Mouse (Mus musculus) gastrocnemius, postnatal 36 days (tissue): Measurements from ENCODE around the gene Art5. TPM values are rescaled to one million over a fixed set of nuclear protein-coding genes. Genes with fewer than 3 reads are reported as not detected.

Experiments used
- DNase-seq, 2 experiments: peaks; one replicate each; pipeline ENCODE4 v3.0.0; 2022
- intact Hi-C: fragments of 180-260 bp; cut with DNase I; formaldehyde crosslinking; loops from one replicate; pipeline ENCODE4 v1.15.1; 2025
- long read RNA-seq, 2 experiments: library from polyadenylated mRNA; stranded (forward); transcript quantifications; one replicate each; pipeline ENCODE4 v2.0.0; 2021
- total RNA-seq, 2 experiments: library from RNA; stranded (reverse); gene quantifications; 2 replicates each; pipeline ENCODE4 v1.2.3; 2021

The Art5 gene
- total RNA-seq, result 10 to 100 TPM; 12.9 to 16.4 TPM
- long read RNA-seq, experiment 1, transcript Art5-204 (5 exons, 1,713 nt), result major isoform, 12 of 74 reads
- long read RNA-seq, experiment 1, partial matches to known transcripts, result 57 of 74 reads
- long read RNA-seq, experiment 1, other reads (novel, unspliced or antisense), result 5 of 74 reads
- long read RNA-seq, experiment 2, transcript Art5-204 (5 exons, 1,713 nt), result major isoform, 24 of 128 reads
- long read RNA-seq, experiment 2, partial matches to known transcripts, result 6 of 128 reads
- long read RNA-seq, experiment 2, other reads (novel, unspliced or antisense), result 98 of 128 reads

GRCm38 (mm10) chr7:102109171-102109570 is at the start of gene Art5:
TSS of gene Art5 (minus strand) at chr7:102109489.
- intact Hi-C loops, result no loop called here
- no peak for DNase-seq

DNA sequence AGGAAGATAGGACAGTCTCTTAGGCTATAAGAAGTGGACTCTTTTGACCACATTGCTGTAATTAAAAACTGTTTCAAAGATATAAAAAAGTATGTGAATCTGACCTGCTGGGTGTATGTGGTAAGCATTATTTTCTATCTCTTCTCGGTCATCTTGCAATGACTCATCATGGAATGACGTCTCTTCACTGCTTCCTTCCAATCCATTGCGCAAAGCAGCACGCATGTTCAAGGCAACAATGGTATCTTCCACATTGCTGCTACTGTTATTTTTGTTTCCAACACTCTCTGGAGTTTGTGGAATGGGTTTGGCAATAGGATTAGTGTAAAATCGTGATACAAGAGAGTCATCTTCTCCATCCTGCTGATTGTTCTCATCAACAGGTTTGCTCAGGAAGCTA is 44.4 kb upstream of the Art5 start:
- intact Hi-C loops, result no loop called here
- DNase-seq, result no peak

DNA sequence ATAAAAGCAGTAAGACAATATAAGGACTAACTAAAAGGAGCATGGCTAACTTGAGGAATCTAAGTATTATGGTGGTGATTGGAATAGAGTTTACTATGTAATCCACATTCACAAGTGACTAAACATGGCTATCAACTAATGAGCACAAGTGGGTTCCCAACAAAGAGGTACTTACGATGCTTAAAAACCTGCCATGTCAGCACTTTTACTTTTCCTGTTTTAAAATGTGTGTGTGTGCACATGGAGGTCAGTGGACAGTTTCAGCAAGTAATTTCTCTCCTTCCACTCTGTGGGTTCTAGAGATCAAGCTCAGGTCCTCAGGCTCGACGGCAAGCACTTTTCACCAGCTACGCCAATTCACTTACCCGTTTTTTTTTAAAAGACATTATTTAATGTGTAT is 28.6 kb upstream of the Art5 start:
- intact Hi-C loops, result no loop called here
- no peak for DNase-seq

- no peak for DNase-seq
- intact Hi-C loops, result no loop called here
Measured at GRCm38 (mm10) chr7:102137464-102137863, 28.2 kb upstream of the Art5 start.

DNA sequence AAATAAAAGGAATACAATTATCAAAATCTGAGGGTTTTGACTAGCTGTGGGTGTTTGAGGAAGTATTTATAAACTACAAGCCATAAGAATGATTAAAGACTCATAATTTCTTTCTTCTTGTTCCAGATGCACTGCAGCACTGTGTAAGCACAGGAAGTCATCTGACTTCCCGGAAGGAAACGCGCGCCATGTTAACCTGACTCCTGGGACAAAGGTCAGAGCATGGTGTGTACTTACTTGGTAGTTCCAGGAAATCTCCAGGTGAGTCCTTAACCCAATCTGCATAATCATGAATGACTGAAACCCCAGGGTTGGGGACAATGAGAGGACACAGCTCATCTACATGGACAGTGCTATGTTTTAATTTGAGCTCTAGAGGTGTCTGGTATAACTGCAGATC is 23.1 kb upstream of the Art5 start:
- DNase-seq, result no peak
- intact Hi-C loops, result no loop called here

- no peak for DNase-seq
- intact Hi-C loops, result loop anchor here (5.0 kb wide), 1 partner anchor 57 kb away; no protein-coding TSS in a partner anchor
Measured at GRCm38 (mm10) chr7:102120326-102120725, 11.0 kb upstream of the Art5 start.

DNA sequence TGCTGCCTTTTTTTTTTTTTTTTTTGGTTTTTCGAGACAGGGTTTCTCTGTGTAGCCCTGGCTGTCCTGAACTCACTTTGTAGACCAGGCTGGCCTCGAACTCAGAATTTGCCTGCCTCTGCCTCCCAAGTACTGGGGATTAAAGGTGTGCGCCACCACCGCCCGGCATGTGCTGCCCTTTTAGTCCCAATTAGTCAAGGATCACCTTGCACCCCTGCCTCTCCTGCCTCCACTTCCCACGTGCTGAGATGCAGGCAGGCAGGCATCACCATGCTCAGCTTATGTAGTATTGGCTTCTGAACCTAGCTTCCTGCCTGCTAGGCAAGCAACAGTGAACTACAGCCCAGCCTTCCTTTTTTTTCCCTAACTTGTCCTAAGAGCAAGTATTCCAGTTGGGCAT is 8.1 kb upstream of the Art5 start:
- no peak for DNase-seq
- intact Hi-C loops, result no loop called here

DNA sequence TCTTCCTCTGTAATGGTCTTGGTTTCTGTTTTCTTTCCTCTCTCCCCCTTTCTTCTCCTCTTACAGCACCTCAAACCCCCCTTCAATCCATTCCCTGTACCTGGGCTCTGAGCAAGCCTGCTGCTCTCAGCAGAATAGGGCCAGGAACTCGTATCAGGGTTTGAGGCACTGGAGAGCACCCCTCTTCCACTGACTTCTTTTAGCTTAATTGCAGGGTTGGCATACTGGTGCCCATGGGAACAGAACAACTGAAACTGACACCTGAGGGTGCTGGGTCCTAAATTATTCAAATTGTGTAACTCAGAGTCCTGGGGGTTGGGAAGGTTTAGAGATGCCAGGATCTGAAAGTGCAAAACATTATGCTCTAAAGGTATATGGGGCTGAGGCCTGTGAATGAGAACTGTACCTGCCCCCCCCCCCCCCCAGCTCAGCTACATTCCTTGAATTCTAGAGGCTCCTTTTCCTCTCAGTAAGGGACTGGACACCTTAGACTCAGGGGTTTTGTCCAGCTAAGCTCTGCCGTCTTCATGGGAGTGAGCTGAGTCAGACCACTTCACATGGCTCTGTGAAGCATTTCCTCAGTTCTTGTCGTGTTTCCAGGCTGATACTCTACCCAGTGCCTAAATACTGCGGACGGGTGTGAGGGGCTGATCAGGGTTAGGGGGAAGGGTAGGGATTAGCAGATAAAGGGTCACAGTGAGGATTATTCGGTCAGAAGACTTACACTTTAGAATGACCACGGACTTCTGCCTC is 7.5 kb upstream of the Art5 start, which contains the start of gene Chrna10:
TSS of gene Chrna10 (minus strand) at position 250 of the 753 bp plus-strand sequence.
- intact Hi-C loops, result no loop called here
- DNase-seq, result no peak

GRCm38 (mm10) chr7:102113151-102113729 is 4.0 kb upstream of the Art5 start:
- intact Hi-C loops, result no loop called here
- DNase-seq, result no peak

DNA sequence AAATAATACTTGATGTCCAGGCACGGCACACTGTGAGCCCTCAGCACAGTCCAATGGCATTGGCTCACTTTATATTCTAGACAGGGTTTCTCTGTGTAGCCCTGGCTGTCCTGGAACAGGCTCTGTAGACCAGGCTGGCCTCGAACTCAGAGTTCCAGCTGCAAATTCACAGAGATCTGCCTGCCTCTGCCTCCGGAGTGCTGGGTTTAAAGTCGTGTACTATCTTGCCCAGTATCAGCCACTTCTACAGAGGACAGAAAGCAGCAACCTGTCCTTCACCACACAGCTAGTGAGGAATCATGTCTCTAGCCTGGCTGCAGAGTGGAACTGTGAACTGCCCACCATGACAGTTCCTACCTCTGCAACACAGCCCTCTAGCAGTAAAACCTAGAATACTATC is 457 bp upstream of the Art5 start:
- DNase-seq, result no peak
- intact Hi-C loops, result no loop called here

- intact Hi-C loops, result no loop called here
- DNase-seq, result no peak
Measured at GRCm38 (mm10) chr7:102108206-102108605, 1.1 kb downstream of the Art5 start.

DNA sequence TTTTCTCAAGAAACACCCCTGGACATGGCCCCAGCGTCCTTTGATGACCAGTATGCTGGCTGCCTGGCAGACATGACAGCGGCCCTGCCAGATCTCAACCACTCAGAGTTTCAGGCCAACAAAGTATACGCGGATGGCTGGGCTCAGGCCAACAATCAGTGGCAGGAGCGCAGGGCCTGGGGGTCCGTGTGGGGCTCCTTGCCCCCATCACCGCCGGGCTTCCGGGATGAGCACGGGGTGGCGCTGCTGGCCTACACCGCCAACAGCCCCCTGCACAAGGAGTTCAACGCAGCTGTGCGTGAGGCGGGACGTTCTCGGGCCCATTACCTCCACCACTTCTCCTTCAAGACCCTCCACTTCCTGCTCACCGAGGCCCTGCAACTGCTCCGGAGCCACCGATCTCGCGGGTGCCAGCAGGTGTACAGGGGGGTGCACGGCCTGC is 2.6 kb downstream of the Art5 start:
- intact Hi-C loops, result no loop called here
- DNase-seq, result peak in 1 of 2 experiments; percentile 16

DNA sequence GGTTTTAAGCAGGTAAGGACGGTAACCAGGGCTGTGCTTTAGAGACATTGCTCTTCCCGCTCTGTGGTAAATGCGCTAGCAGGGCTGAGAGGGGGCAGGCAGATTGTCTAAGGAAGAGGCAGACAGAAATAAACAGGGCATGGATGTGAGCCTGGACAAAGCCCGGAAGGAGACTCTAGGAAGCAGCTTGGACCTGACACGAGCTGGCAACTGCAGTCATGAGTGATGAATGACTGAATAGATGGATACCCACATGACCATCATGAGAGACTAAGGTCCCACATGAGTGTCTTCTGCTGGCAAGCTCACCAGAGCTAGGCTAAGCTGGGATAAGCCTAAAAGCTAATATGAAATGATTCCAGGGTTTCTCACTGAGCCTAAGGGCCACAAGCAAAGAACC is 5.2 kb downstream of the Art5 start:
- intact Hi-C loops, result no loop called here

DNA sequence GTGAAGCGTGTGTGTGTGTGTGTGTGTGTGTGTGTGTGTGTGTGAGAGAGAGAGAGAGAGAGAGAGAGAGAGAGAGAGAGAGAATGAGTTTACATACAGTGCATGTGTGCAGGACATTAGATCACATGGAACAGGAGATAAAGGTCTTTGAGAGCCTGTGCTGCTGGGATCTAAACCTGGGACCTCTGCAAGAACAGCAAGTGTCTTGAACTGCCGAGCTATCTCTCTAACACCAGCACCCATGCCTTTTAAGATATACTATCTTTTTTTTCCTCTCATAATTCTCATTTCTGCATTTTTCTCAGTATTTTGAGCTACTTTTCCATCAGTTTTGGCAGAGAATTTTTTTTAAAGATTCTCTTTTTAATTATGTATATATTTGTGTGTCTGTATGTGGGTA is 5.7 kb downstream of the Art5 start:
- intact Hi-C loops, result no loop called here
- DNase-seq, result no peak

More for the DNA sequence above, 5.2 kb downstream of the Art5 start:
- DNase-seq, result no peak

DNA sequence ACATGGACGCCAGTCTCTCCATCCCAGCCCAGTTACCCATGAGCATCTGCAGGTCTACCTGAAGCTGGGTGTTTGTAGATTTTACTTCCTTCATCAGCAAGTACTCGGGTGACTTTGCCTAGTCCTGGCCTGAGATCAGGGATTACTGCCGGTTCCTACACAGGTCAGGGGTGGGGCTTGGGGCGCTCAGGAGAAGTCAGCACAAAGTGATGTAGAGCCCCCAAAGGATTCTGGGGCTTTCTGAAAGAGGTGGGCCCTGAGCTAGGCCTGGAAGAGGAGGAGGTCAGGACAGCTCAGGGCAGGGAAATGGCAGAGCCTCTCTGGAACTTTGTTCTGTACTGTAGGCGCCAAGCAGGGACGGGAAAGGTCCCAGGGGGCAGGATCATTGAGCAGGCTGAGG is 6.6 kb downstream of the Art5 start:
- no peak for DNase-seq
- intact Hi-C loops, result no loop called here

DNA sequence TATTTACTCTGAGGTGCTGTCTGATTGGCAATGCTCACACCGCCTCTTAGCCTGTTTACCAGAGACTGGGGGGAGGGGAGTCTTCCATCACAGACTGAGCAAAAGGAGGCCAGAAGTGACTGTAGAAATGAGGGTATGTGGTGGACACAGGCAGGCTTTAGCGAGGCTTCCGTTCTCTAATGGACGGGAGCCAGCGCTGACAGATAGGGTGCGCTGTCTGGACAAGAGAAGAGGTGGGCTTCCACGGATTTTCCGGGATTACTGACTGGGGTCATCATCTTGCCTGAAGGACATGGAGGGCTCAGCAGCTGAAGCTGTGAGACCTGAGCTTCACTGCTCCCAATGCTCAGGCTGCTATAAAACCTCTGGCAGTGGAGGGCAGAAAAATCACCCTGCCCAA is 7.0 kb downstream of the Art5 start:
- DNase-seq, result no peak

DNA sequence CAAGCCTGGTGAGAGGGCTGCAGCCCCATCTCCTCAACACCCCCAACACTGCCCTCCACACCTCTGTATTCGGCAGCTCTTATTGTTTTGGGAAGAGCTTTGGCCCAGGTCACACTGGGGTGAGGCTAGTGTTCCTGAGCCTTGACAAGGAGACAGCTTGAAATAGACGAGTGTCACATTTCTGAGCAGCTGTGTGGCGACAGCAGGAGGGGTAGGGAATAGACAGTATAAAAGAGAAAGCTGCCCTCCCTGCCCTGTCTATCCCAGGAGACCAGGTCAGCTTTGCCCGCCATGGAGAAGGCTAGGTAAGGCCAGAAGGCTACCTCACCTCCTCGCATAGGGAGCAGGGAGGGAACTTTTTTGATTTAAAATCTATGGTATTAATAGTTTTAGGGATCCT is 7.8 kb downstream of the Art5 start, which contains the start of gene Art1:
TSS of gene Art1 (plus strand) at position 257 of the 400 bp plus-strand sequence.
- intact Hi-C loops, result no loop called here
- DNase-seq, result peak in 1 of 2 experiments; percentile 42

More for the DNA sequence above, 7.0 kb downstream of the Art5 start:
- intact Hi-C loops, result no loop called here

- intact Hi-C loops, result no loop called here
- no peak for DNase-seq
Measured at GRCm38 (mm10) chr7:102100868-102101267, 8.4 kb downstream of the Art5 start.

DNA sequence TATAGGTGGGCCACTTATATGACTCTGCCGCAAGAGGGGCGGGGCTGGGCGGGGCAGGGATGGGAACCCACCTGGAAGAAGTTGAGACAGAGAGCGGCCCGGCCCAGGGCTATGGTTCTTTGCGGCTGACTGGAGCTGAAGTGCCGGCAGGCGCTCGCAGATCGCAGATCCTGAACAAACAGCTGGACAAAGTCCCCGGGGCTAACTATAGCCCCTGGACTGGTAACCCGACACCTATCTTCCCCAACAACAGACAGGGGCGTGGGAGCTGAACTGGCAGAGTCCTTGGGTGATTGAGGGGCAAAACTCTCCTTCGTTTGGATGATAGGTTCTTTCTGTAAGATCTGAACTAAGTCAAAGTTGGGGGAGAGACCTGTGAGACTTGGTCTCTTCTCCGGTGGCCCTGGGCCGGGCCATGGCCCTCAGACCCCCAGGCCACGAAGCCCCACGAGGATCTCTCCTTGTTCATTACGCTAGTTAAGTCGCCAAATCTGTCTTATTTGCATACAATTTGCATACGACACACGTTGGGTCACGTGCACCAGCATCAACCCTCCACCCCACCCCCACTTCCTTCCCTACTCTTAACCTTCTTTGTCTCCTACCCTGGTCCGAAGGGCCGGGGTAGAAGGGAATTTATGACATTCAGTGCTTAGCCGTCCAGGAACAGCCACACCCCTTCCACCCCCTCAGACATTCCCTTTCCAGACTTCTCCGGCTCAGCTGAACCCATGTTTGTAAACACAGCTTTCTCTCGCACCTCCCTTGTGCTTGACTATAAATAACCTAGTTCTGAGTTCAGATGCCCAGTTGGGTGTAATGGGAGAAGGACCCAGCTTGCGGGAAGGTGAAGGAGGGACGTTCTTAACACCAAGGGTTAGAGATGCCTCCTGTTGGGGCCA is 9.3 kb downstream of the Art5 start:
- intact Hi-C loops, result no loop called here
- no peak for DNase-seq

DNA sequence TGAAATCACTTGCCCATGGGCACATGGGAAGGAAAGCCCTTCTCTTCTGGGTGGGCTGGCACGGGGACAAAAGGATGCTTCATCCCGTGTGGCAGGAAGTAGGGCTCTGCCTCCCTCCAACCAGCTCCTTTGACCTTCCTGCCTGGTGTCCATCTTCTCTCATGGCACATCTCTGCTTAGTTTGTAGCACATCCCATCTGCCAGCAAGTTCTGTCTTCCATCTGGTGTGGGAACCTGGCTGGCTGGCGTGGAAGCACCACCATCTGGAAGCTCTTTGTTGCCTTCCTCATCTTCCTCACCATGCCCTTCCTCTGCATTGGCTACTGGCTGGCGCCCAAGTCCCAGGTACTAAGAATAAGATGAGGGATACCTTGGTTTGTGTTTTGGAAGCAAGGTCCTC is 22.0 kb downstream of the Art5 start:
- DNase-seq, result no peak
- intact Hi-C loops, result no loop called here
